Mouse (Mus musculus) CD4-positive, CD25-positive, alpha-beta regulatory T cell, adult 2 months (primary cell): Measurements from ENCODE around the gene Fras1.

ENCODE experiments used
- DNase-seq: peaks from one replicate; pipeline ENCODE4 v3.0.0-alpha.2; 2012; ENCODE audit warnings: low read depth, low spot score

Fras1 gene

DNA sequence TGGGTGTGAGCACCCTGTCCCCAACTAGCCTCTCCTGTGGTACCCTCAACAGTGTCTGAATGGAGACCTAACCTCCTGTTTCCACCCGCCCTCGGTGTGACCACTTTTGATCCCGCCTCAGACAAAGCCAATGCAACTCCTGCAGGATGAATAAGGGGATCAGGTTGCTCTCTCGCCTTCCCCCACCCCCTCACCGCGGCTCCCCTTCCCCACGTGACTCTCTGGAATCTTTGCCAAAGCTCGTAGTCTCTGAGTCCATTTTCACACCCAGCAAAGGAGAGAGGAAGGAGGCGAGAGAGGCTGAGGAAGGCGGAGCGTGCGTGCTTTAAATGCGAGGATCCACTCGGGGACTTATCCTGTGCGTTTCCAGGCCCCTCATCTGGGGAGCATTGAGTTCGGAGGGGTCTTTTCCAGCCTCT, at the start of gene Fras1:
TSS of gene Fras1 (plus strand) at position 389 of the 419 bp plus-strand sequence.
- DNase-seq = no peak

DNA sequence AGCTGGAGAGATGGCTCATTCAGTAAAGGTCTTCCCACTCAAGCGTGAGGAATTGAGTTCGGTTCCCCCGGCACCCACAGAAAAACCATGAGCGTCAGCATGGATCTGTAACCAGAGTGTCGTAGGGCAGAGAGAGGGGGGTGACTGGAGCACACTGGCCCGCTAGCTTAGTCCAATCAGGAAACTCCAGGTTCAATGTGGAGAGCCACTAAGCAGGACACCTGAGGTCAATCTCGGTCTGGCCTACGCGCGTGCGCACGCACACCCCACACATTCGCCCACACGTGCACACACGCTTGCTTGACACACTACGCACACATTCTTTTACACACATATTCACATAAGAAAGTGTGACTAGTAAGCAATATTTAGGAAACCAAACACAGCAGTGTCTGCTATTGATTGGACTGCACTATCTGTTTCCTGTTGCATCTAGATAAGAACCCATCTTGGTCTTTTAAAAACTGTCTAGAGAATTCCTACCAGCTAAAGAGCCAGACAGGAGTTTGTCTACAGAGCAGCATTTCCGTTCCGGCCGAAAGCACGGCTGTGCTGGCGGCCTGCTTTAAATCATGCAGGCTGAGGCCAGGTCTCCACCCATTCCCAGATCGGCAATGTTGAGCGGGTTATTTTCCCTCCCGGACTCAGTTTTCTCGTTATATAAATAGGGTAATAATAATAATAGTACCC, 42.6 kb upstream of the Fras1 start:
- DNase-seq = no peak

DNA sequence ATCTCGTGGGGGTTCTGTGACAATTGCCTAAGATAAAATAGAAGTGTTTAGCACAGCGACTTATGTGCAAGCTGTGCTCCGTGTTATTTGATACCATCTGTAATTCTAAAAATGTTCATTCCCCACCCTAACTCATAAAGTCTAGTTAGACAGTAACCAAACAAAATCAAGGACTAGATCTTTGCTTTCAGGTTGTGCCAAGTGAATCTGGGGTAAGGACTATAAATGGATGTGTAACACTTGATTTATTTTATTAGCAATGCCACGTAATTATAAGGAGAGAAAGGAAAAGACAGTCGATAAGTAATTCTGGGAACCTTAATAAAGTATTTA, 42.1 kb upstream of the Fras1 start:
- DNase-seq = no peak

DNA sequence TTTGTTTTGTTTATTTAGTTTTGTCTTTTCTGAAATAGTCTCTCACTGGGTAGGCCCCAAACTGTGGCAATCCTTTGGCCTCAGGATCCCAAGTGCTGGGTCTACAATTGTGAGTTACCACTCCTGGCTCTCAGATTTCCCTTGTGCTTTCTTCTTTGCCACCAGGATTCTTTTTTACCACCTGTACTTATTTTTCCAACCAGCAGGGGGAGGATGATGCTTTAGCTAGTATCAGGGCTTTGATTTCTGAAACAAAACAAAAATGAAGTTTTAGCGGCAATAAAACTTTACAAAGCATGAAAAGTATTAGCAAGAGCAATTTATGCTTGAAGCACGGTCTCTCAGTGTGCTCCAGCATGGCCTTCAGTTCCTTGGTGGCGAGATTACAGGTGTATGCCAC, 39.8 kb upstream of the Fras1 start:
- peak; percentile 15 for DNase-seq

DNA sequence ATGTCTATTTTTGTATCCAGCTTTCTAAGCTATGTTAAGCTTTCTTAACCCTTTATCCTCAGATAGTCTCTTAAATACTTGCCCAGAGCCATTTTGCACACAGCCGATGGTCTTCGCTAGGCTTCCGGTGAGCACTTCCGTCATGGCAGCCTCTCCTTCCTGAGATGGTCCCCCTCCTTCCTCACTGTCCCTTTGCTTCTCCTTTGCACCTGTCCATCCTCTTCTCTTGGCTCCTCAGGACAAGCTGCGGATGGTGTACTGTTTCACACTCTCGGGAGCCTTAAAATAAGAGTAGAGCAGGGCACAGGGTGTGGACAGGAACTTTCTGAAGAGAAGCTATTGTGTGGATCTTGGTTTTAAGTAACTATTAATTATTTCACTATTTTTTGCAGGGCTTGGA, 33.2 kb upstream of the Fras1 start:
- DNase-seq = no peak

DNA sequence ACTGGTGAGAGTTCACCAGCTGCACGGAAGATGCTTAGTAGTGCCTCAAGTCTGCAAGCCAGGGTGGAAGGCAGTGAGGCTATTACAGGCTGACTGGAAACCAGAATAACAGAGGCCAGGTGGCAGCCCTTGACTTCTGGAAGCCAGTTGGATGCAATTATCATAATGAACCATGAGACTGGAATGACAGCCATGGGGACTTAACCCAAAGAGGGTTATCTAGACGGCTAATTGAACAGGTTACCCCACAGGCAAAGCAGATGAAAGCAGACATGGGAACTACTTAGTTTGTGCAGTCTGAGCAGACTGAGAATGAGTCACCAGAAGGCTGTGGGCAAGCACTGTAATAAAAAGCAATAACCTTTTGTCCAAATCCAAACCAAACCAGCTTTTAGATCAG, 28.8 kb upstream of the Fras1 start:
- DNase-seq = no peak

DNA sequence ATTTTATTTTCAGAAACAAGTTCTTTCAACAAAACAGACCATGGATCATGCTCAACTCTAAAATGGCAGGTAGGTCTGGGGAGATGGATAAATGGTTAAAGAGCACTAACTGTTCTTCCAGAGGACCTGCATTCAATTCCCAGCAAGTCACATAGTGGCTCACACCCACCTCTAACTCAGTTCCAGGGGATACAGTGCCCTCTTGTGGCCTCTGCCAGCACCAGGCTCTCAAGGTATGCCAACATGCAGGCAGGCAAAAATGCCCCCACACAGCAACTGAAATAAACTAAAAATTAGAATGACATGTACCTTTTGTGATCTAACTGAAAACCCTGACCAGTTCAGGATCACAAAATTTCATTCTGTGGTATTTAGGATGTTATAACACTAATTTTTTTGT, 21.8 kb upstream of the Fras1 start:
- DNase-seq = peak; percentile 7

DNA sequence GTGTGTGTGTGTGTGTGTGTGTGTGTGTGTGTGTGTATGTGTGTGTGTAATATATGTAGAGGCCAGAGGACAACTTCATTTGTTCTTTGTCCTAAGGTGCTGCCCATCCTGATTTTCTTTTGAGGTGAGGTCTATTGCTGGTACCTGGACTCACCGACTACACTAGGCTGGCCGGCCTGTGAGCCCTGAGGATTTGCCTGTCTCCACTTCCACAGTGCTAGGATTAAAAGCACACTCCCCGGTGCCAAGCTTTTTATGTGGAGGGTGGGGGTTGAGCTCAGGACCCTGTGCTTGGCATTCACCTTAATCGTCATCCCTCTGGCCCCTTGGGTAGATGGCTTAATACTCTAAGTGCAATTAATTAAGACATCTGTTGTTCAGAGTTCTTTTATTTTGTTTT, 9.8 kb upstream of the Fras1 start:
- no peak for DNase-seq

DNA sequence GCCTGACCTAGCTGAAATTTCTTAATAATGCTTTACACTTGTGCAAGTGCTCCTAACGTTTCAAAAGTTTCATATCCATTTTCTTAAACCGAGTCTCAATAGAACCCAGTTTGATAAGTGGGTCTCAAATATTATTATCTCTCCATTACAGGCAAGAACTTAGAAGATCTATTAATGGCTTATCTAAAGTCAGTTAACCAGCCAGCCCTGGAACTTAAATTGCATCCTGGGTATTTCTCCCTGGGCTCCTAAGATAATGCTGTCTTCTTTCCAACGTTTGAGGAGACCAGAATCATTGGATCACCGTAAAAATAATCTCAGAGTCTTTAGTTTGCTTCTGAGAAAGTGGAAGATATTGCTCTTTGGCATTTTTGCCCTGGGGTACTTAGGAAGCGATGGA, 8.2 kb upstream of the Fras1 start:
- DNase-seq = no peak

DNA sequence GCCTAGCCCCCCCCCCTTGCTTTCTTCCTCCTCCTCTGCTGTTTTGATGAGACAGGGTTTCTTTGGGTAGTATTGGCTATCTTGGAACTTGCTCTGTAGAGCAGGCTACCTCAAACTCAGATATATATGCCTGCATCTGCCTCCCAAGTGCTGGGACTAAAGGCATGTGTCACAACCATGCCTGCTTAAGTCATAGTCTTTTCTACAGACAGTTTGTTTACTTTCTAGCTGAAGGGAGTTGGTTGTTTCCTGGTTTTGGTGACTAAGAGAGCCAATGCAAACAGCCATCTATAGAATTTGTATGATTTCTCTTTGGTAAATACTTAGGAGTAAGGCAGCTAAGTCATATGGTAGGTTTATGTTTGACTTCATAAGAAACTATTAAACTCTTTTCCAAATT, 6.5 kb upstream of the Fras1 start:
- DNase-seq = no peak

DNA sequence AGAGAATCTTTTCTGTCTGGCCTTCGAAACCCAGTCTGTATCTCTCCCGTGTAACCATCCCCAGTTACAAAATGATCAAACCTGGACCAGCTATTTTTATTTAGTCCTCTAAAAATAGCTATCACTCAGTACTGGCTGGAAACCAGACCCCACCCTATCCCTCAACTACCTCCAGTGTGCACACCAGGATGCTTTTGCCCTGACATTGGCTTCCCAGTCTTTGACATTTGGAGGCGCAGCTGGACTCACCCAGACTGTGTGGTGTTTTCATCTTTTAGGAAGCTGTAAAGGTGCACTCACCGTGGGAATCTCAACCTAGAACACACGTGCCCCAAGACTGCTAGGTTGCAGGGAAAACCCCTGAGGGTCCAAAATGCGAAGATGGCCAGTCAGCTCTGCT, 649 bp upstream of the Fras1 start:
- DNase-seq = no peak

DNA sequence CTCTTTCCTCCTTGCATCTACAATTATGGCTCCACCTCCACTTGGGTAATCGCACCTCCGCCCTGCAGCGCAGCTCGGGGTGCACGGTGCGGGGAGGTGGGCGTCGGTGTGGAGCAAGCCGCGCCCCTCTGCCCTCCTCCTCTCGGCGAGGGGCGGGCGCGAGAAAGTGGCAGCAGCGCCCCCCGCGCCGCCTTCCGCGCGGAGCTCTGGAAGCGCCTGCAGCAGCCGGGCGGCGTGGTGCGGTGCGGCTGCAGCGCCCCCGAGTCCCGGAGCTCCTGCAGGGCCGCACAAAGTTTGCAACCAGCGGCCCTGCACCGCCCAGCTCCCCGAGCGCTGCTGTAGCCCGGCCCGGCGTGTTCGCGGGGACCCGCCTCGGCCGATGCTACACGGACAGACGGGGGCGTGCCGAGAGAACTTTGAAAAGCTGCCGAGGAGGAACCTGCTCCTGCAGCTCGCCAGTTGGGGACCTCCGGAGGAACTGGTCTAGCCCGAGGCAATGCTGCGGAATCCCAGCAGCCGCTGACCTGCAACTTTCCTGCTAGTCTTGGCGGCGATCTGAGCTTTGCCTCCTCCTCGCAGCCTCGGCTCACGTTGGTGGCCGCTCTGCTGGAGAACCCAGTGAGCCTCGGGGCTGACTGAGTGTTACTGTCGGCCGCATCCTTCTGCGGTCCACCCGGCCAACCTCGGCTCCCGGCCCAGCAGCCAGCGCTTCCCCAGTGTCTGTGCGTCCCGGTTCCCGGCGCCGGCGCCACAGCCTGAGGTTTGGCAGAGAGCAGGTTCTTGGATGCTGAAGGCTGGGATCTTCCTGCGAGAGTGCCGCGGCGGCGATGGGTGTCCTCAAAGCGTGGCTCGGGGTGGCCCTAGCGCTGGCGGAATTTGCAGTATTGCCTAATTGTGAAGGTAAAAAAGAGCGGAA, 489 bp downstream of the Fras1 start:
- DNase-seq = no peak

DNA sequence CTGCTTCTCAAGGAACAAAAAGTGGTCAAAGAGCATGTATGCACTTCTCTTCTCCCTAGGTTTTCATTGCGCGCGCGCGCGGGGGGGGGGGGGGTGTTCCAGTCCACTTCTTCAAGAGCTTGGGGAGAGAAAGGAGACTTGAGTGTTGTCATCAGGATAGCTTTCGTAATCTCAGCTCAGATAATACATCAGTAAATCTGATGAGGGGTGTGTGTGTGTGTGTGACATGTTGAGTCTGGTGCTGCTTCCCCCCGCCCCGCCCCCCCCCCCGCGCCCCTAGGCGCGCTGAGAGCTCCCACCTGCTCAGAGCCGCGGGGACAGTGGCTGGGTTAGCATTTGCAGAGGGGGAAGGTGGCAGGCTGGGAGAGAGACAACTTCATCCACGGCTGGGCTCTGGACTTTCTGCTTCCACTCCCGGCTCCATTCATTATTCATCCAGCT, 1.7 kb downstream of the Fras1 start:
- DNase-seq = no peak

DNA sequence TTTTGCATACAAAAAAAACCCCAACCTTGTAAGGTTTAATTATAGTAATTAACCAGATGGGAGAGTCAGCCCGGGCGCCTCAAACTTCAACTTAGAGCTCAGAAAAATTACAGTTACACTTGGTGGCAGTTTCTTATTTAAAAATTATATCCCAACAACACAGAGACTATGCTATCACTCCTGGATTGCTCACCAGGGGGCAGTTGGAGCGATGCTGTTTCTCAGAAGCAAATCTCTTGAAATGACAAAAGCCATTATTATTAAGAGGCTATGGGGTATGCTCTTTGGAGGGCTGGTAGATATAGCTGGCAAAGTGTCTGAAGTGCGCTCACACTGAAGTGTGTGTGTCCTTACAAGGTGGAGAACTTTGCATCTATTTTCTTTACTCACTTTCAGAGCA, 2.5 kb downstream of the Fras1 start:
- no peak for DNase-seq

DNA sequence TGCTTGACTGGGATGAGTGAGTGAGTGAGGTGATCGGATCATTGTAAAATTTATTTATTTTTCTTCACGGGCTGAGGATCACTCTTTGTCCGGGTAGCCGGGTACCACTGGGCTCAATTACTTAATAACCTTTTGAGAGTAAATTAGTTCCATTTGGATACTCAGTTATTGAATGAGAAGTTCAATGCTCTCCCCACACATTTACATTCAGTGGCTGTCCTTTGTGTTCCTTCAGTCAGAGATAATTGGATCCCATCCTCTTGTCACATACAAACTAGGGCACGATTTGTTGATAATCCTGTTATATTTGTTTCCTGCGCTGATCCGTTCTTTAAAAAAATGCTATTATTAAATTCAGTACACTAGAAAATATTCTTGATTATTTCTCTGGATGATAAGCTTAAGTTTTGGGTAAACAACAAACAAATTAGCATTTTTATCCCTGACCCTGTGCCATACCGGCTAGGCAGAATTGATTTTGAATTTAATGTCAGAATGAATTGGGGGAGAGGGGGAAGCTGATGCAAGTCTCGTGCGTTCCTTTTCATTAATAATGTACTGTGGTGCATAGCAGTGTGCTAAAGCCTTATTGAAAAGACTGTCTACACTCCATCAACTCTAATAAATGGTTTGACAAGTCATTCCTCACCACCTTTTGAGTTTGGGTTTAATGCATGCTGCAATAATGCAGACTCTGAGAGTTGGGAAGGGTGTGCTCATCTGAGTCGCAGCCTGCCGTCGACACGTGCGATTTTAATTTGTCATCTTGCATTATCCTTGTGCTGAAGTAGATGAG, 12.6 kb downstream of the Fras1 start:
- no peak for DNase-seq

DNA sequence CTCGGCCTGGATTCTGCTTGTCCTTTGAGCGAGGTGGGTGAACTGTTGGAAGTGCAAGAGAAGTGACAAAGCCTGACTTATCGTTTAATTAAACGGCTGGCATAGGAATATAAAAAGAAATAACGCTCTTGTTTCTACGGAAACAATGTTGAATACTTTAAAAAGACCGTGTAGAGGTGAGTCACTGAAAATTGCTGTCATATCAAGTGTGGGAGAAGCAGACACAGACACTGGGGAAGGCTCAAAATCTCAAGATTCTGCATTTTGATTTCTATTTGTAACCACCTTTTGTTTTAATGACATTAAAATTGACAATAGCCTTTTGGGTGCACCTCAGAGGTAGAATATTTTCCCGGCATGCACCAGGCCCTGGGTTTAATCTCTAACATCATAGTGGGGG, 14.6 kb downstream of the Fras1 start:
- DNase-seq = no peak

DNA sequence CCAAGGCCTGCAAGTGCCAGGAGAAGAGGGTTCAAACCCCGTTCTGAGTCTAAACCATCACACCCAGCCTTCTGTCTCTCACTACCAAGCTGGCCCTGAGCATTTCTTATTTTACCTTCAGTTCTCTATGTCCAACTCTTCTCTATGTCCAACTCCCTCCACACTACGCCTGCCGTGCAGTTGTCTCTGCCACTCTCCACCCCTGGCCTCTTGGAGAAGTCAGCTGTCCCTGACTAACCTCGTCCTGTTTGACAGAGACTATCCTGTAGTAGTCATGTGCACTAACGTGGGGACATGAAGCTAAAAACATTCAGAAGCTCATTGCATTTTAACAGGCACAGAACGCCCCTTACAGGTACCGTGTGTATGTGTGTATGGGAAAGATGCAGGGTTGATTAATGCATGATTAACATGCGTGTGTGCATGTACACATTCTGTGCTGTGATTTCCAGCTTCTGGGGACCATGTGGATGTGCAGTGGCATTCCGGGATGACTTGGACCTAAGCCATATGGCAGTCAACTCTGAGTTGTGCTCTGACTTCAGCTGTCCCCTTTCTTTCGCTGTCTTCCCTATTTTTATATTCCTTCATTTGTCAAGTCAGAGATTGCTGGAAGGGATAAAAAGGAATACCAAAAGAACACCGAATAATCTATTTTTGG, 16.3 kb downstream of the Fras1 start:
- no peak for DNase-seq

DNA sequence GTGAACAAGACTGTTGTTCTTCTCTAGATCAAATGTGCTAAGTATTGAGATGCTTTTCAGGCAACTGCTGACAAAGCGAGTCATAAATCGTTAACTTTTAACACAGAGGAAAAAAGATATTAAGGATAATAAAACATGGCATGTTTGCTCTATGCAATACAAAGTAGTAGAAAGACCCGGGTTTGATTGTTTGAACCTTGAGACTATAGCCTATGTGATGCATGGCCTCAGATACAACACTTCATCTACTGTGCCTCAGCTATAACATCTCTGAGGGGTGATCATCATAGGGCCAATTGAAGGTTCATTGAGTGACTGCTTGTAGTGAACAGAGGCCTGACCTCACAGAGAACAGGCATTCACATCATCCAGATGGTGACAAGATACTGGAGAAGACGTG, 17.3 kb downstream of the Fras1 start:
- no peak for DNase-seq

DNA sequence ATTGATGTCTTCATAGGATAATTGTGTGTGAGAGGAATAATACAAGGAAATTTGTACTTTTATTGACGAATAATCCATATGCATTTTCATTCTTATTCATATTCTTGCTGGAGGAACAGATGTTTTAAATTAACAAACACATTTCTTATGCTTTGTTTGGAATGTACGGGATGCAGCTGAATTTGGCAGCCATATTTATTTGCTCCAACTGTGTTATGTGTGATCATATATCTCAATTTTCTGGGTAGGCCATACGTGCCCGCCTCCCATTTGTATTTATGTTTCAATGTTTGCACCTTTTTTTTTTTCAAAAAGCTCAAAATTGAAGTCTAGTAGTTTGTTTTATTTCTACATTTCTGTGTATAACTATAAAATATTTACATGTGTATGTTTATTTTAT, 21.2 kb downstream of the Fras1 start:
- no peak for DNase-seq

DNA sequence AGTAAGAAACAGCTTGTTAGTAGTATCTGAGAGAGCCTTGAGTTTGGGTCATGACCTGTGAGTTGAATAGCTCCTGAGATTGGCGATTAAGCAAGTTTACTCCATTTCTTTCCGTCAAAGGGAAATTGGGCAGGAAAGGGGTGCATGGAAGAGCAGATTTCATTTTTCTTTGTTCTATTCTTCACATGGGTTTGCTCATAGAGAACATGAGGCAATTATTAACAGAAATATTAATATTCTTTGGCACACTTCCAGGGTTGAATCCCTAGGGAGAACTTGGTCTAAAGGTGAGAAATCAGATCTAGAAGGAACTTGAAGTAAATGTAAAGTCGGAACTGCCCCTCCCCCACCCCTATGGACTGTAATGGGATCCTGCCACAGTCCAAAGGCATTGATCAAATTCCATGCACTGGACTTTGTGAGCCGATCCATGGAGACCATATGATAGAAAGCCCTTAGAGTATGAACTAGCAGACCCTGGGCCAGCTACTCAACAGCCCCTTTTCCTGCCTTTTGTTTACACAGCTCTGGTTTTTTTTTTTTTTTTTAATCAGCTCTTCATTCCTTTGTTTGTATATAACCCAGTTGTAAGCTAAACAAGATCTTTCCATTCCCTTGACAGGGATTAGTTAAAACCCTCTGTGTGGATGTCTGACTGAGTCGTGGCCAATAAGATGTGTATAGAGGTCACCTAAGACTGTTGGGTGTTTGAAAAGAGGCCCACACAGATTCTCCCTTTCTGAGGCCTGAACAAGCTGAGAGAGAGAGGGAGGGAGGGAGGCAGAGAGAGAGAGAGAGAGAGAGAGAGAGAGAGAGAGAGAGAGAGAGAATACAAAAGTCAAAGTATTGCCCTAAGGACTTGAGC, 22.3 kb downstream of the Fras1 start:
- DNase-seq = no peak

DNA sequence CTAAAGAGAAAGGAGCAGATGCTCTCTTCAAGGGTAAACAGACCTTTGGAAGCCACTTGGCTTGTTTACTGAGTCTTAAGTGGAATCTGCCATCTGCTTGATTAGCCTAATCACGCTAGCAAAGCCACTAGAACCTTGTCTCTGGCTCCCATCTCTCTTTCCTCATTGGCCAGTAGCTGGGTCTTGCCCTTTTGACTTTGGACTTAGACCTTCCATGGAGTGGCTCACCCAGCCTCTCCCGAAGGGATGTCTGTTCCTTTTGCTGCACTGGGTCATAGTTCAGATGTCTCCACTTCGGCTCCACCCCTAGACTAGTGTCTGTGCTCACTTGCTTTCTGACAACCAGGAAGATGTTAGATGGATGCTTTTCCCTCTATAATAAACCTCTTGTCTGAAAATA, 28.8 kb downstream of the Fras1 start:
- DNase-seq = no peak
